Mouse (Mus musculus): ENCODE measurements around the gene Cd276. TPM values are rescaled to one million over a fixed set of nuclear protein-coding genes. Genes with fewer than 3 reads are reported as not detected.
"Not testable (repeated sequence)": the region's sequence is repeated elsewhere in the genome, so short reads cannot be mapped to it uniquely, and the experiment has no call there.

Gene Cd276
- polyA plus RNA-seq, 2 experiments = 0.87 to 1.2 TPM

- ATAC-seq (ENCODE audit: insufficient read depth) = no peak
- Histone ChIP-seq H3K4me3 (ENCODE audit: insufficient read depth in 1 of 2, low read depth in 2 of 2, low read length in 2 of 2) (no peak overlapping the region), H3K27me3 (ENCODE audit: control insufficient read depth, insufficient read depth, low read length) (no peaks in the 10 kb centered on the region), H3K4me1 (replicated peaks; ENCODE audit: control insufficient read depth in 2 of 2, insufficient read depth in 2 of 2, low read length in 1 of 2) (peaks cover 8 to 10% of the 10 kb centered on the region in 2 experiments), H3K27ac (no peak overlapping the region), H3K9me3 (ENCODE audit: control insufficient read depth, low read length) (no peaks in the 10 kb centered on the region), H3K4me2 (ENCODE audit: low read depth) (no peak overlapping the region), H3K9ac (replicated peaks) (no peak overlapping the region), H3K36me3 (replicated peaks; ENCODE audit: control insufficient read depth, insufficient read depth, low read depth) (no peaks in the 10 kb centered on the region)
- peak; percentile 68 to 70 (median 68) for DNase-seq (ENCODE audit: low read depth in 3 of 3, low spot score in 3 of 3)
- TF ChIP-seq CTCF (IDR thresholded peaks at IDR 0.05; ENCODE audit: low read depth) (peak; percentile 94), EP300 (IDR thresholded peaks at IDR 0.05; ENCODE audit: low read depth) (no peak)
- 22% methylated on average over 3 of the region's 3 CpGs for WGBS (ENCODE audit: insufficient replicate concordance)
Measured at GRCm38 (mm10) chr9:58578669-58579068, 23.4 kb upstream of the Cd276 start.

GRCm38 (mm10) chr9:58571001-58571400 is 15.8 kb upstream of the Cd276 start:
- Histone ChIP-seq H3K27ac (no peak overlapping the region), H3K27me3 (ENCODE audit: control insufficient read depth, insufficient read depth, low read length) (no peaks in the 10 kb centered on the region), H3K36me3 (replicated peaks; ENCODE audit: control insufficient read depth, insufficient read depth, low read depth) (no peaks in the 10 kb centered on the region), H3K9me3 (ENCODE audit: control insufficient read depth, low read length) (no peaks in the 10 kb centered on the region), H3K4me3 (ENCODE audit: insufficient read depth in 1 of 2, low read depth in 2 of 2, low read length in 2 of 2) (no peak overlapping the region), H3K4me2 (ENCODE audit: low read depth) (no peak overlapping the region), H3K4me1 (replicated peaks; ENCODE audit: control insufficient read depth in 2 of 2, insufficient read depth in 2 of 2, low read length in 1 of 2) (no peaks in the 10 kb centered on the region), H3K9ac (replicated peaks) (no peak overlapping the region)
- ATAC-seq (ENCODE audit: insufficient read depth) = no peak
- DNase-seq (ENCODE audit: low read depth in 3 of 3, low spot score in 3 of 3) = no peak
- WGBS (ENCODE audit: insufficient replicate concordance) = 71% methylated on average over 1 of the region's 1 CpGs
- TF ChIP-seq EP300 (IDR thresholded peaks at IDR 0.05; ENCODE audit: low read depth) (no peak), CTCF (IDR thresholded peaks at IDR 0.05; ENCODE audit: low read depth) (no peak)

GRCm38 (mm10) chr9:58567682-58568081 is 12.4 kb upstream of the Cd276 start:
- no peaks in the 10 kb centered on the region for H3K9me3 ChIP-seq (ENCODE audit: control insufficient read depth, low read length)
- H3K9ac ChIP-seq (replicated peaks) = no peak overlapping the region
- TF ChIP-seq EP300 (IDR thresholded peaks at IDR 0.05; ENCODE audit: low read depth) = no peak
- TF ChIP-seq CTCF (IDR thresholded peaks at IDR 0.05; ENCODE audit: low read depth) = peak; percentile 62
- H3K27ac ChIP-seq = no peak overlapping the region
- no peak overlapping the region for H3K4me3 ChIP-seq (ENCODE audit: insufficient read depth in 1 of 2, low read depth in 2 of 2, low read length in 2 of 2)
- no peak for ATAC-seq (ENCODE audit: insufficient read depth)
- no peaks in the 10 kb centered on the region for H3K36me3 ChIP-seq (replicated peaks; ENCODE audit: control insufficient read depth, insufficient read depth, low read depth)
- no peaks in the 10 kb centered on the region for H3K4me1 ChIP-seq (replicated peaks; ENCODE audit: control insufficient read depth in 2 of 2, insufficient read depth in 2 of 2, low read length in 1 of 2)
- no peak overlapping the region for H3K4me2 ChIP-seq (ENCODE audit: low read depth)
- peak in 1 of 3 experiments; percentile 32 for DNase-seq (ENCODE audit: low read depth in 3 of 3, low spot score in 3 of 3)
- H3K27me3 ChIP-seq (ENCODE audit: control insufficient read depth, insufficient read depth, low read length) = no peaks in the 10 kb centered on the region

- not testable (repeated sequence) for ATAC-seq (ENCODE audit: insufficient read depth); DNase-seq (ENCODE audit: low read depth in 3 of 3, low spot score in 3 of 3); H3K36me3 ChIP-seq (replicated peaks; ENCODE audit: control insufficient read depth, insufficient read depth, low read depth); H3K9me3 ChIP-seq (ENCODE audit: control insufficient read depth, low read length); H3K9ac ChIP-seq (replicated peaks); H3K4me2 ChIP-seq (ENCODE audit: low read depth); H3K27ac ChIP-seq; H3K27me3 ChIP-seq (ENCODE audit: control insufficient read depth, insufficient read depth, low read length); H3K4me3 ChIP-seq (ENCODE audit: insufficient read depth in 1 of 2, low read depth in 2 of 2, low read length in 2 of 2); H3K4me1 ChIP-seq (replicated peaks; ENCODE audit: control insufficient read depth in 2 of 2, insufficient read depth in 2 of 2, low read length in 1 of 2)
- WGBS (ENCODE audit: insufficient replicate concordance) = 52% methylated on average over 3 of the region's 3 CpGs
Measured at GRCm38 (mm10) chr9:58565945-58566344, 10.7 kb upstream of the Cd276 start.

GRCm38 (mm10) chr9:58560211-58560610 is 5.0 kb upstream of the Cd276 start:
- H3K27ac ChIP-seq = no peak overlapping the region
- peaks cover 14% of the 10 kb centered on the region for H3K27me3 ChIP-seq (ENCODE audit: control insufficient read depth, insufficient read depth, low read length)
- TF ChIP-seq EP300 (IDR thresholded peaks at IDR 0.05; ENCODE audit: low read depth) (no peak), CTCF (IDR thresholded peaks at IDR 0.05; ENCODE audit: low read depth) (no peak)
- no peaks in the 10 kb centered on the region for H3K9me3 ChIP-seq (ENCODE audit: control insufficient read depth, low read length)
- no peak overlapping the region for H3K9ac ChIP-seq (replicated peaks)
- no peak for ATAC-seq (ENCODE audit: insufficient read depth)
- H3K36me3 ChIP-seq (replicated peaks; ENCODE audit: control insufficient read depth, insufficient read depth, low read depth) = no peaks in the 10 kb centered on the region
- peaks cover 0 to 24% of the 10 kb centered on the region in 2 experiments; a peak in 2 of 4 replicates for H3K4me1 ChIP-seq (replicated peaks; ENCODE audit: control insufficient read depth in 2 of 2, insufficient read depth in 2 of 2, low read length in 1 of 2)
- H3K4me2 ChIP-seq (ENCODE audit: low read depth) = no peak overlapping the region
- no peak overlapping the region for H3K4me3 ChIP-seq (ENCODE audit: insufficient read depth in 1 of 2, low read depth in 2 of 2, low read length in 2 of 2)
- 14% methylated on average over 3 of the region's 3 CpGs for WGBS (ENCODE audit: insufficient replicate concordance)
- DNase-seq (ENCODE audit: low read depth in 3 of 3, low spot score in 3 of 3) = no peak
